In genomic region chr10:120004096-120004495, GRCm38 (mm10) we compare ENCODE assay signal across 33 mouse cellular contexts.
"Had no signal": no experiment of that assay in that cellular context is flagged by ENCODE, and none has a peak within 500 bp of the region (broad histone marks: within the 10 kb centered on the region; RNA-seq: fewer than 3 reads in every experiment).

No protein-coding gene starts in this region.

- ATAC-seq: hindbrain, embryonic 16.5 days; hindbrain, postnatal 0 days; inflammation-experienced regulatory T-cells, adult 6 months had no signal

- H3K4me1 ChIP-seq: heart, embryonic 12.5 days; heart, embryonic 13.5 days; heart, embryonic 15.5 days; hindbrain, embryonic 10.5 days; hindbrain, embryonic 12.5 days; hindbrain, embryonic 13.5 days; hindbrain, embryonic 15.5 days; kidney, embryonic 15.5 days had no signal

- H3K27ac ChIP-seq: heart, embryonic 10.5 days; heart, embryonic 13.5 days; heart, embryonic 15.5 days; hindbrain, embryonic 10.5 days; hindbrain, embryonic 12.5 days; hindbrain, embryonic 13.5 days; hindbrain, embryonic 14.5 days; hindbrain, embryonic 15.5 days; hindbrain, postnatal 0 days; kidney, embryonic 15.5 days; kidney, postnatal 0 days; layer of hippocampus, adult 2 months; left cerebral cortex, adult 2 months had no signal

- H3K9ac ChIP-seq: heart, embryonic 12.5 days; heart, embryonic 13.5 days; heart, embryonic 15.5 days; hindbrain, embryonic 12.5 days; hindbrain, embryonic 13.5 days; hindbrain, embryonic 14.5 days; hindbrain, embryonic 15.5 days; kidney, embryonic 15.5 days had no signal

- DNase-seq: heart, postnatal 10 days; heart, postnatal 14 days; heart, postnatal 36 days; heart, postnatal 4 days; kidney, adult 11 months; kidney, adult 18-20 months; kidney, adult 2 months; kidney, adult 8-10 months; kidney, adult 9 months; kidney, postnatal 10 days; kidney, postnatal 14 days; kidney, postnatal 25 days; kidney, postnatal 36 days; kidney, postnatal 4 days; layer of hippocampus, adult 9-11 months; layer of hippocampus, postnatal 36 days had no signal

- H3K4me3 ChIP-seq: heart, embryonic 10.5 days; heart, embryonic 12.5 days; heart, embryonic 13.5 days; heart, embryonic 15.5 days; hindbrain, embryonic 10.5 days; hindbrain, embryonic 12.5 days; hindbrain, embryonic 13.5 days; hindbrain, embryonic 15.5 days; kidney, embryonic 15.5 days; layer of hippocampus, adult 2 months; left cerebral cortex, adult 2 months had no signal

- H3K27me3 ChIP-seq: heart, embryonic 12.5 days; heart, embryonic 13.5 days; heart, embryonic 15.5 days; hindbrain, embryonic 12.5 days; hindbrain, embryonic 13.5 days; hindbrain, embryonic 15.5 days; kidney, embryonic 15.5 days had no signal

- H3K36me3 ChIP-seq: heart, embryonic 10.5 days; heart, embryonic 12.5 days; heart, embryonic 13.5 days; heart, embryonic 15.5 days; hindbrain, embryonic 12.5 days; kidney, embryonic 15.5 days had no signal

- H3K4me2 ChIP-seq: heart, embryonic 11.5 days; heart, embryonic 12.5 days; heart, embryonic 13.5 days; heart, embryonic 15.5 days; hindbrain, embryonic 12.5 days; hindbrain, embryonic 13.5 days; hindbrain, embryonic 14.5 days; hindbrain, embryonic 15.5 days; kidney, embryonic 15.5 days had no signal

- H3K9me3 ChIP-seq: heart, embryonic 10.5 days; heart, embryonic 12.5 days; heart, embryonic 13.5 days; heart, embryonic 15.5 days; hindbrain, embryonic 10.5 days; hindbrain, embryonic 12.5 days; hindbrain, embryonic 13.5 days; hindbrain, embryonic 15.5 days; kidney, embryonic 15.5 days had no signal
